Mouse (Mus musculus) heart, adult 2 months (tissue): ENCODE measurements at regions not wholly inside any gene's neighbourhood (a gene's known extent, or its start where the extent isn't known, plus 50 kb on each side); places are given as distances from the start of the nearest gene placed in this dataset.

Experiments
- CTCF ChIP-seq: fragments of 200-600 bp; IDR thresholded peaks from 2 replicates; pipeline ENCODE4 v1.8.1; 2022; ENCODE audit warnings: antibody characterized with exemption, mild to moderate bottlenecking, moderate library complexity
- EP300 ChIP-seq: fragments of 200-500 bp; IDR thresholded peaks from 2 replicates; pipeline ENCODE4 v1.6.1; 2011; ENCODE audit warnings: low read depth, low read length, control low read depth; ENCODE audit not compliant: insufficient read depth
- POLR2A ChIP-seq: fragments of 200-500 bp; IDR thresholded peaks from 2 replicates; pipeline ENCODE4 v1.6.1; 2011; ENCODE audit warnings: mild to moderate bottlenecking, low read depth, low read length, control low read depth; ENCODE audit not compliant: insufficient read depth

DNA sequence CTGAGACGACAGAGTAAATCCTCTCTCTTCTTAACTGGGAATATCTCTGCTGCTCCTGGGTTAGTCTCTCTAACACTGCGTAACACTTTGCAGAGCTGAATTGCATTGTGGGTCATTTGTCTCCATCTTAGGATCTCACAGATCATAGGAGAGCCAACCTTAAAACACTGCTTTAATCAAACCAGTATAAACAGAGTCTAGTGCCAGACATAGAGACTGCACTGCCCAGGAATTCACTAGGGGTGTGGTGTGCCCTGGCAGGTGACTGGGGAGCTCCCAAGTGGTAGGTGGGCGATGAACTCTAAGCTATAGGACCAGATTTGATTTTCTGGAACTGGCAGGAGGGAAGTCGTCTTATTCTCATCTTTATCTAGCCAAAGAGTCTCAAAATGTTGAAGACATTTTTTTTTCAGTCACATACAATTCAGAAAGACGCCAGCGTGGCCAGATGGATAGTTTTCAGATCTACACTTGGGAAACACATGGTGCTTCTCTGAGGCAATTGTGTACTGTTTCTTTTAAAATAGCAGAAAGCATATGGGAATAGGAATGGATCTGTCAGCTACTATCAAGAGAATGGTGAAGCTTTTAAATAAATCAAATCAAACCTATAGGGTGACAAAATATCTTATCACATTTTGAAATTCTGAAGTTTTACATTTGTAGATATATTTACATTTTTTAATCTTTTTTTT lies 175.7 kb downstream of the Spry2 start:
- no peak for TF ChIP-seq CTCF
- no peak for TF ChIP-seq POLR2A
- no peak for TF ChIP-seq EP300
